In the genomic region with DNA sequence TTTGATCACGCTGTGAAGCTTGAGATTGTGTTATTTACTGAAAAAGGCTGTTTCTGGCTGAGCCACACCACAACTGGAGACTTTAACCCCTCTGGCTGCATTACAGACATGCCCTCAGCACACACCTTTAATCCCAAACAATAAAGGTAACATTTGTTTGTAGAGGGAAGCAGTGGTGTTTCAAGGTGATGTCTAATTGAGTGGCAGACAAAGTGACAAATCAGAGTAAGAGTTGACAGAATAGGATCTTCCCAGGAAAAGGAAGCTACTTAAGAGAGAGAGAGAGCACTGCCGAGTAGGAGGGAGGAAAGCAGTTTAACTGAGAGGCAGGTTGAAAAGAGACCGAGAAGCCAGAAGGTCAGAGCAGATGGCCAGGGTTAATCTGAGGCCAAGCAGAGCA, we compare ENCODE assay signal across 33 mouse cellular contexts. TPM values are rescaled to one million over a fixed set of nuclear protein-coding genes. Genes with fewer than 3 reads are reported as not detected.
DNase-seq lines count a peak whose midpoint lies in the region.
"Had no signal": no experiment of that assay in that cellular context is flagged by ENCODE, and none has a peak within 500 bp of the region (broad histone marks: within the 10 kb centered on the region; RNA-seq: fewer than 3 reads in every experiment).

No protein-coding gene starts in this region.

- H3K36me3 ChIP-seq in embryonic facial prominence, embryonic 10.5 days (replicated peaks), result no peaks in the 10 kb centered on the region
- H3K36me3 ChIP-seq: embryonic facial prominence, embryonic 12.5 days; embryonic facial prominence, embryonic 15.5 days; G1E; heart, embryonic 12.5 days; heart, embryonic 15.5 days; hindbrain, embryonic 10.5 days; hindbrain, embryonic 13.5 days had no signal

- H3K4me1 ChIP-seq in embryonic facial prominence, embryonic 10.5 days, result no peaks in the 10 kb centered on the region
- H3K4me1 ChIP-seq: embryonic facial prominence, embryonic 12.5 days; embryonic facial prominence, embryonic 15.5 days; heart, embryonic 12.5 days; heart, embryonic 15.5 days; hindbrain, embryonic 10.5 days; hindbrain, embryonic 13.5 days had no signal

- H3K27ac ChIP-seq in embryonic facial prominence, embryonic 10.5 days (replicated peaks), result no peak overlapping the region
- H3K27ac ChIP-seq: embryonic facial prominence, embryonic 12.5 days; embryonic facial prominence, embryonic 15.5 days; gastrocnemius, adult 2 months; heart, embryonic 15.5 days; hindbrain, embryonic 10.5 days; hindbrain, embryonic 13.5 days had no signal

- whole genome bisulfite sequencing in embryonic facial prominence, embryonic 10.5 days, result 48% methylated on average over 3 of the region's 3 CpGs

- no peaks in the 10 kb centered on the region for H3K9me3 ChIP-seq in embryonic facial prominence, embryonic 10.5 days
- H3K9me3 ChIP-seq: embryonic facial prominence, embryonic 12.5 days; embryonic facial prominence, embryonic 15.5 days; G1E; heart, embryonic 12.5 days; heart, embryonic 15.5 days; hindbrain, embryonic 10.5 days; hindbrain, embryonic 13.5 days had no signal

- H3K27me3 ChIP-seq in embryonic facial prominence, embryonic 10.5 days (replicated peaks; ENCODE audit: low read depth, poor library complexity, severe bottlenecking), result no peaks in the 10 kb centered on the region
- H3K27me3 ChIP-seq: CH12.LX; embryonic facial prominence, embryonic 12.5 days; embryonic facial prominence, embryonic 15.5 days; heart, embryonic 12.5 days; heart, embryonic 15.5 days; hindbrain, embryonic 13.5 days; Patski had no signal

- H3K4me3 ChIP-seq in embryonic facial prominence, embryonic 10.5 days, result no peak overlapping the region
- H3K4me3 ChIP-seq: embryonic facial prominence, embryonic 12.5 days; embryonic facial prominence, embryonic 15.5 days; gastrocnemius, adult 2 months; heart, embryonic 12.5 days; heart, embryonic 15.5 days; hindbrain, embryonic 10.5 days; hindbrain, embryonic 13.5 days had no signal

- DNase-seq in embryo, embryonic 10 days (ENCODE audit: low spot score), result peak; percentile 4
- DNase-seq in embryo, embryonic 11 days, result no peak
- DNase-seq in kidney, adult 9 months, result peak; percentile 14
- no peak for DNase-seq in kidney, adult 18-20 months
- peak; percentile 4 for DNase-seq in embryo, embryonic 10.5 days (ENCODE audit: low spot score)
- DNase-seq in embryonic facial prominence, embryonic 10.5 days (ENCODE audit: low spot score), result peak; percentile 10
- no peak for DNase-seq in urinary bladder, postnatal 36 days (ENCODE audit: low spot score in 2 of 2)
- DNase-seq in lung, postnatal 25 days (ENCODE audit: low spot score), result no peak
- DNase-seq: adrenal gland, postnatal 10 days; adrenal gland, postnatal 36 days; B cell, adult 2 months; cerebellum, adult 9-11 months; cerebellum, postnatal 36 days; forebrain, postnatal 0 days; gastrocnemius, adult 2 months; gastrocnemius, postnatal 14 days; heart, postnatal 10 days; heart, postnatal 36 days had no signal

RNA-seq across cellular contexts. Expression of a gene that starts 5.4 kb away (rescaled TPM):
- not detected in 2 replicates for polyA plus RNA-seq in embryonic facial prominence, embryonic 10.5 days (2016; fragmentation: Nextera tagmentation; extraction: Ambion mirVana)
- polyA plus RNA-seq: cerebellum, adult 2 months; cortical plate, adult 2 months; embryonic facial prominence, embryonic 12.5 days; embryonic facial prominence, embryonic 15.5 days; forebrain, embryonic 11.5 days; forebrain, embryonic 14.5 days; forebrain, postnatal 0 days; frontal cortex, adult 2 months; G1E; heart, embryonic 12.5 days; heart, embryonic 15.5 days; hindbrain, embryonic 10.5 days; hindbrain, embryonic 13.5 days; hindbrain, embryonic 16.5 days; Patski had no signal

RNA-seq across cellular contexts. Expression of a gene that starts 47.3 kb away (rescaled TPM):
- polyA plus RNA-seq in embryonic facial prominence, embryonic 10.5 days (2016; fragmentation: Nextera tagmentation; extraction: Ambion mirVana), result 405 and 415 TPM in 2 replicates

Comparison
In these comparisons a context has a peak if more than half of its experiments do, and no peak if none do; other contexts are left out.
1. DNase-seq: peak in embryo, embryonic 10 days (single experiment), kidney, adult 9 months (single experiment), embryo, embryonic 10.5 days (single experiment) and embryonic facial prominence, embryonic 10.5 days (single experiment); none in embryo, embryonic 11 days (single experiment), kidney, adult 18-20 months (single experiment), urinary bladder, postnatal 36 days (0 of 2) and lung, postnatal 25 days (single experiment).